Mouse (Mus musculus) midbrain, embryonic 16.5 days (tissue): Measurements from ENCODE around the gene Mrps27. TPM values are rescaled to one million over a fixed set of nuclear protein-coding genes. Genes with fewer than 3 reads are reported as not detected.
A peak's percentile ranks its signal among the peaks of the same experiment; 100 is the strongest.

Source experiments
- ATAC-seq: fragments of 200-750 bp; cut with Nextera tagmentation; 2 replicates; pipeline ENCODE4 v1.8.0; 2017; ENCODE audit warnings: moderate TSS enrichment
- H3K27ac ChIP-seq: fragments of 300-500 bp; sonication (generic); 2 replicates; pipeline ENCODE4 v1.5.1; 2014; ENCODE audit warnings: mild to moderate bottlenecking, low read length, mixed read lengths
- H3K27me3 ChIP-seq: fragments of 300-500 bp; sonication (generic); 2 replicates; pipeline ENCODE4 v1.6.1; 2014; ENCODE audit warnings: low read depth, low read length, mixed read lengths; ENCODE audit not compliant: control insufficient read depth, insufficient read depth
- H3K36me3 ChIP-seq: fragments of 300-500 bp; sonication (generic); 2 replicates; pipeline ENCODE4 v1.6.1; 2014; ENCODE audit warnings: mild to moderate bottlenecking, low read length, moderate library complexity, mixed read lengths; ENCODE audit not compliant: control insufficient read depth, insufficient read depth
- H3K4me1 ChIP-seq: fragments of 300-500 bp; sonication (generic); 2 replicates; pipeline ENCODE4 v1.6.1; 2014; ENCODE audit warnings: mild to moderate bottlenecking, low read length, mixed read lengths; ENCODE audit not compliant: control insufficient read depth, insufficient read depth
- H3K4me2 ChIP-seq: fragments of 300-500 bp; sonication (generic); 2 replicates; pipeline ENCODE4 v1.6.1; 2014; ENCODE audit warnings: mild to moderate bottlenecking, low read length, mixed read lengths
- H3K4me3 ChIP-seq: fragments of 300-500 bp; sonication (generic); 2 replicates; pipeline ENCODE4 v1.5.1; 2014; ENCODE audit warnings: low read depth, mild to moderate bottlenecking, low read length, moderate library complexity, mixed read lengths
- H3K9ac ChIP-seq: fragments of 300-500 bp; sonication (generic); 2 replicates; pipeline ENCODE4 v1.6.1; 2014; ENCODE audit warnings: low read depth, low read length, mixed read lengths
- H3K9me3 ChIP-seq: fragments of 300-500 bp; sonication (generic); replicated peaks from 2 replicates; pipeline ENCODE4 v1.6.1; 2014; ENCODE audit warnings: mild to moderate bottlenecking, low read length, mixed read lengths; ENCODE audit not compliant: control insufficient read depth, poor library complexity, severe bottlenecking
- WGBS: fragments of 180-500 bp; shearing (Covaris S2); extraction: QIAGEN DNeasy Blood & Tissue Kit; methylation state at CpG from one replicate; pipeline ENCODE4 v1.1.7; 2014; 5-methylcytosine and 5-hydroxymethylcytosine counted together
- polyA plus RNA-seq: library from polyadenylated mRNA; unstranded; fragments of >200 nt; fragmentation: Nextera tagmentation; extraction: Ambion mirVana; gene quantifications from 2 replicates; pipeline ENCODE4 v1.2.1, GENCODE M21; 2015

Gene Mrps27
- polyA plus RNA-seq, 1 experiment from 2014 or later: 44.4 TPM

GRCm38 (mm10) chr13:99341504-99341903 is 3.1 kb upstream of the Mrps27 start:
- Histone ChIP-seq H3K4me2 (no peak overlapping the region), H3K27me3 (no peaks in the 10 kb centered on the region), H3K9me3 (no peaks in the 10 kb centered on the region), H3K36me3 (peaks cover 35% of the 10 kb centered on the region), H3K4me1 (peaks cover 13% of the 10 kb centered on the region), H3K9ac (no peak overlapping the region), H3K4me3 (no peak overlapping the region), H3K27ac (no peak overlapping the region)
- ATAC-seq: no peak
- 95% methylated on average over 6 of the region's 6 CpGs for WGBS

GRCm38 (mm10) chr13:99343876-99344598 is 549 bp upstream of the Mrps27 start:
- ATAC-seq: peak; percentile 90
- peak overlapping the region; percentile 86 for H3K27ac ChIP-seq
- peaks cover 33% of the 10 kb centered on the region for H3K36me3 ChIP-seq
- peak overlapping the region; percentile 61 for H3K4me3 ChIP-seq
- H3K4me2 ChIP-seq: peak overlapping the region; percentile 61
- H3K4me1 ChIP-seq: peaks cover 13% of the 10 kb centered on the region
- peak overlapping the region; percentile 82 for H3K9ac ChIP-seq
- H3K9me3 ChIP-seq: no peaks in the 10 kb centered on the region
- no peaks in the 10 kb centered on the region for H3K27me3 ChIP-seq
- WGBS: 2% methylated on average over 30 of the region's 30 CpGs

- Histone ChIP-seq H3K4me3 (no peak overlapping the region), H3K36me3 (0 out of 2 replicates have a peak, but pooled peaks cover 4% of the 10 kb centered on the region), H3K9ac (no peak overlapping the region), H3K4me1 (peaks cover 9% of the 10 kb centered on the region), H3K27ac (no peak overlapping the region), H3K9me3 (no peaks in the 10 kb centered on the region), H3K4me2 (no peak overlapping the region), H3K27me3 (no peaks in the 10 kb centered on the region)
- no peak for ATAC-seq
- 93% methylated on average over 6 of the region's 6 CpGs for WGBS
Observed at GRCm38 (mm10) chr13:99350009-99350408, 5.4 kb downstream of the Mrps27 start.

- no peak overlapping the region for H3K4me2 ChIP-seq
- no peak overlapping the region for H3K4me3 ChIP-seq
- 86% methylated on average over 8 of the region's 8 CpGs for whole genome bisulfite sequencing
- H3K27me3 ChIP-seq: no peaks in the 10 kb centered on the region
- no peak overlapping the region for H3K9ac ChIP-seq
- H3K4me1 ChIP-seq: peaks cover 2% of the 10 kb centered on the region; the same call in 1 of the 2 replicates
- no peak for ATAC-seq
- H3K27ac ChIP-seq: no peak overlapping the region
- H3K9me3 ChIP-seq: no peaks in the 10 kb centered on the region
- H3K36me3 ChIP-seq: 0 out of 2 replicates have a peak, but pooled peaks cover 4% of the 10 kb centered on the region
Observed at GRCm38 (mm10) chr13:99351186-99351585, 6.6 kb downstream of the Mrps27 start.

GRCm38 (mm10) chr13:99351596-99351995 is 7.0 kb downstream of the Mrps27 start:
- H3K27ac ChIP-seq: no peak overlapping the region
- no peak overlapping the region for H3K9ac ChIP-seq
- peaks cover 2% of the 10 kb centered on the region; the same call in 1 of the 2 replicates for H3K4me1 ChIP-seq
- H3K4me3 ChIP-seq: no peak overlapping the region
- no peaks in the 10 kb centered on the region for H3K9me3 ChIP-seq
- WGBS: 91% methylated on average over 3 of the region's 3 CpGs
- no peak for ATAC-seq
- H3K4me2 ChIP-seq: no peak overlapping the region
- no peaks in the 10 kb centered on the region for H3K27me3 ChIP-seq
- 0 out of 2 replicates have a peak, but pooled peaks cover 4% of the 10 kb centered on the region for H3K36me3 ChIP-seq

GRCm38 (mm10) chr13:99352758-99353489 is 8.3 kb downstream of the Mrps27 start:
- peak; percentile 100 for ATAC-seq
- Histone ChIP-seq H3K4me3 (peak overlapping the region; percentile 45), H3K4me1 (peaks cover 2% of the 10 kb centered on the region; the same call in 1 of the 2 replicates), H3K27me3 (no peaks in the 10 kb centered on the region), H3K36me3 (0 out of 2 replicates have a peak, but pooled peaks cover 4% of the 10 kb centered on the region), H3K4me2 (peak overlapping the region; percentile 58), H3K27ac (peak overlapping the region; percentile 72), H3K9me3 (no peaks in the 10 kb centered on the region), H3K9ac (peak overlapping the region; percentile 23)
- 11% methylated on average over 28 of the region's 28 CpGs for WGBS

GRCm38 (mm10) chr13:99353490-99353851 is 8.9 kb downstream of the Mrps27 start:
- Histone ChIP-seq H3K27ac (peak overlapping the region; percentile 72), H3K4me2 (peak overlapping the region; percentile 58), H3K27me3 (no peaks in the 10 kb centered on the region), H3K4me1 (peaks cover 2% of the 10 kb centered on the region; the same call in 1 of the 2 replicates), H3K9ac (peak overlapping the region; percentile 23), H3K9me3 (no peaks in the 10 kb centered on the region), H3K36me3 (0 out of 2 replicates have a peak, but pooled peaks cover 2% of the 10 kb centered on the region), H3K4me3 (peak overlapping the region; percentile 45)
- peak; percentile 57 for ATAC-seq
- WGBS: 4% methylated on average over 7 of the region's 7 CpGs

- no peaks in the 10 kb centered on the region for H3K27me3 ChIP-seq
Observed at GRCm38 (mm10) chr13:99355072-99355471, 10.5 kb downstream of the Mrps27 start.

GRCm38 (mm10) chr13:99355861-99356260 is 11.3 kb downstream of the Mrps27 start:
- H3K4me3 ChIP-seq: no peak overlapping the region
- no peak overlapping the region for H3K9ac ChIP-seq
- H3K4me1 ChIP-seq: peaks cover 2% of the 10 kb centered on the region; the same call in 1 of the 2 replicates
- 90% methylated on average over 7 of the region's 7 CpGs for WGBS
- H3K36me3 ChIP-seq: no peaks in the 10 kb centered on the region
- no peak overlapping the region for H3K4me2 ChIP-seq
- no peak overlapping the region for H3K27ac ChIP-seq
- H3K9me3 ChIP-seq: no peaks in the 10 kb centered on the region
- no peak for ATAC-seq
- H3K27me3 ChIP-seq: no peaks in the 10 kb centered on the region

More at GRCm38 (mm10) chr13:99355072-99355471, 10.5 kb downstream of the Mrps27 start:
- peaks cover 2% of the 10 kb centered on the region; the same call in 1 of the 2 replicates for H3K4me1 ChIP-seq
- no peaks in the 10 kb centered on the region for H3K36me3 ChIP-seq
- no peak overlapping the region for H3K9ac ChIP-seq
- 88% methylated on average over 6 of the region's 6 CpGs for WGBS
- no peak overlapping the region for H3K4me3 ChIP-seq
- no peaks in the 10 kb centered on the region for H3K9me3 ChIP-seq
- ATAC-seq: no peak
- no peak overlapping the region for H3K27ac ChIP-seq
- no peak overlapping the region for H3K4me2 ChIP-seq
